Mouse (Mus musculus): ENCODE data around the gene Gm10181. TPM values are rescaled to one million over a fixed set of nuclear protein-coding genes. Genes with fewer than 3 reads are reported as not detected.

Gm10181 gene
- polyA plus RNA-seq, 1 experiment from 2014 or later = not detected

DNA sequence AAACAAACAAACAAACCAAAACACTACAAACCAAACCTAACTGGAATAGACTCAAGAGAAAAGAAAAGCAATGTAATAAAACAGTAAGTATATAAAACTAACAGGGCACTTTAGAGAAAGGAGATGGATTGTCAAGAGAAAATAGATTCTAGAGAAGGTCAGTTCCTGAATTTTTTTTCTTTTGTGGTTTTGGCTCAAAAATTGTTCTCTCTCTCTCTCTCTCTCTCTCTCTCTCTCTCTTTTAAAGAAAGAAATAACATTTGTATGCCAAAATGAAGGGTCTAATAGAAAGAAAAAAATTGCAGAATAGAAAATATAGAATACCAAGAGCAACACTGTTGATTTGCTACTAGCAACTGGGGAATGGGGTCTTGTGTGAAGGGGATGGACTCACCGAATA, 49.7 kb downstream of the Gm10181 start:
- Histone ChIP-seq H3K4me2 (replicated peaks; ENCODE audit: low read depth, low read length) (no peak overlapping the region), H3K27ac (ENCODE audit: low read depth, low read length) (no peak overlapping the region), H3K9ac (ENCODE audit: low read depth, low read length) (no peak overlapping the region), H3K27me3 (ENCODE audit: control insufficient read depth, insufficient read depth, low read length) (no peaks in the 10 kb centered on the region), H3K4me1 (ENCODE audit: control insufficient read depth, insufficient read depth, low read length) (peaks cover 4% of the 10 kb centered on the region; the same call in 1 of the 2 replicates), H3K9me3 (ENCODE audit: control insufficient read depth, low read length) (no peaks in the 10 kb centered on the region), H3K36me3 (ENCODE audit: control insufficient read depth, insufficient read depth, low read length) (no peaks in the 10 kb centered on the region), H3K4me3 (ENCODE audit: low read length) (no peak overlapping the region)
- no peak for ATAC-seq (ENCODE audit: low FRiP score, low TSS enrichment)
- WGBS = 91% methylated on average over 1 of the region's 1 CpGs

Other genes with a start within 250 kb of the Gm10181 start
- gene Herpud2, start 62.4 kb downstream of the Gm10181 start, polyA plus RNA-seq (2014; fragmentation: Nextera tagmentation; extraction: Ambion mirVana) = 22.6 and 36.9 TPM in 2 replicates
- gene Sept7, start 163.0 kb downstream of the Gm10181 start, polyA plus RNA-seq (2014; fragmentation: Nextera tagmentation; extraction: Ambion mirVana) = 318 and 331 TPM in 2 replicates